Mouse (Mus musculus): Measurements from ENCODE around the gene Pcsk4. TPM values are rescaled to one million over a fixed set of nuclear protein-coding genes. Genes with fewer than 3 reads are reported as not detected.

Pcsk4 gene
- total RNA-seq, 2 experiments from 2014 or later = 2.2 to 2.9 TPM

DNA sequence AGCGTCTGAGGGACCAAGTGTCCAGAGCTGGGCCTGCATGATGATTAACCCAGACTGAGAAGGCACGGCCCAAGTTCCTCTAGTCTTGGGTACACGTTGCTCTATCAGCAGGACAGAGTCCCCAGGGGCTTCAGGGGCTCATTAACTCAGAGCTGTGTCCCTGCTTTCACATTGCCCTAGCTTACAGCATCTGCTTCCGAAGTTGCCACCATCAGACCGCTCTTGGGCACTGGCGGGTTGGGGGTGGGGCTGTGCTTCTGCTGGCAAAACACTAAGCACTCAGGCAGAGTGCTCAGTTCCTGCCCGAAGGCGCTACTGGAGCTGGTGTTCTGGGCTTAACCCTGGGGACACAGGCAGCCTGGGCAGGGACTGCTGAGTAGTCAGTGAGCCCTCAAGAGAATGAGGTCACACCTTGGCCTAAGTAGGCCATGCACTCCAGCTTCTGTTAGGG lies 47.4 kb downstream of the Pcsk4 start:
- intact Hi-C loops (cut with DNase I) = no loop called here
- peak in 1 of 2 experiments; percentile 37 for DNase-seq

DNA sequence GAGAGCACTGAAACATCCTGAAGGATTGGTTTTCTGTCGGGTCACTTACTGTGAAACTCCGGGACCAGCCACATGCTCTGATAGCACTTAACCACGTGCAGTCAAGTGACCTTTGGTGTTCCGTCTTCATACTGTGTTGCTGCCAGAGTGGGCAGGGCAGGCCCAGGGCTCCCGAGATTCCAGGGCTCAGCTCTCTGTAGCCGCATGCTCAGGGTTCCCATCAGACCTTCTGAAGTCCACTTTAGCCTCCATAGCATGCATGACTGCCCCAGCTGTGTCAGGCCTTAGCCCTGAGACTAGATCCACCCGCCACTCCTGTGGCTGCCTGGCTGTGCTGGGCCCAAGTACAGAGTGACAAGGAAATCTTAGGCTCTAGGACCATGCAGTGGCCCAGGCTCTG lies 48.0 kb downstream of the Pcsk4 start:
- intact Hi-C loops (cut with DNase I) = no loop called here
- no peak for DNase-seq

DNA sequence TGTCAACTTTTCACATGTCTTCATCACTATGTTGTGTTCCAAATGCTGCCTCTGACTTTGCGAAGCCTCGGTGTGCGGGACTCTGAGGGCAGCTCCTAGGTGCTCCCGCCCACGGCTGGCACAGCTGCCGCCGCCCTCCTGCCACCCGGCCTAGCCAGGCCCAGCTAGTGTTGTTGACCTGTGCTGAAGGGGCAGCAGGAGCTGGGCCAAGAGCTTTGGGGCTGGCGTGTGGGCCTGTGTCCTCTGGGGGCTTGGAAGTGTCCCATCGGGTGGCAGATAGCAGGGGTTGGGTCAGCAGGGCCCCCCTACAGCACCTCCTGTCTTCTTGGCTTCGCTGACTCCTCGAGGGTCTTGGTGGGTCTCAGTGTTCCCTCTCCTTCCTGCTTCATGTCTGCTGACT lies 50.0 kb downstream of the Pcsk4 start:
- no peak for DNase-seq
- intact Hi-C loops (cut with DNase I) = no loop called here

DNA sequence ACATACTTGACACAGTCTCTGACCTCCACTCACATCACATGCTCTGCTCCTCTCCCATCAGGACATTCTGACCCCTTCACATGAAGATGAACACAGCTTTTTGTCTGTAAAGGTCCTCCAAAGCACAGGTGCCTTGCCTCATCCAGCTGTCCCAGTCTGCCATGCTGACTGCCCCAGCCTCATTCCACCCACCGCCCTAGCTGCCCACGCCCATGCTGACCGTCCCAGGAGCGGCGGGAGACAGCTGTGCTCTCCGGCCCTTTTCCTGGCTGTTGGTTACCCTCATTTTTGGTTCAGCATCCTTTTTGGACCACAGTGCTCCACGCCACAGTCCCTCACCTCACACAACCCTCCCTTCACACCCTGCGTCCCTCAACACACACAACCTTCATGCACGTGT lies 50.9 kb downstream of the Pcsk4 start:
- intact Hi-C loops (cut with DNase I) = no loop called here
- DNase-seq = no peak

DNA sequence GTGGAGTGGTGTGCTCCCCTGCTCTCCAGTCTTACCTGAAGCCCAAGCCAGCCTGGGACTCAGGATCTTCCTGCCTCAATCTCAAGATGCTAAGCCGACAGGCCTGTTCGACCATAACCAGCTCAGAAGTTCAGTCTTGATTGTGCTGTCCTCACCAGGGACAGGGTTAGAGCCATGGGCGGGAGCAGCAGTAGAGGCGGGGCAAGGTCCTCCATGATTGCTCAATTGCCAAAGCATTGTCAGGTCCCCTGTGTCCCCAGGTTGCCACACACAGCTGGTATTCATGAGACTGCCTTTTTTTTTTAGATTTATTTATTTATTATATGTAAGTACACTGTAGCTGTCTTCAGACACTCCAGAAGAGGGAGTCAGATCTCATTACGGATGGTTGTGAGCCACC lies 53.1 kb downstream of the Pcsk4 start:
- DNase-seq = no peak
- intact Hi-C loops (cut with DNase I) = no loop called here

DNA sequence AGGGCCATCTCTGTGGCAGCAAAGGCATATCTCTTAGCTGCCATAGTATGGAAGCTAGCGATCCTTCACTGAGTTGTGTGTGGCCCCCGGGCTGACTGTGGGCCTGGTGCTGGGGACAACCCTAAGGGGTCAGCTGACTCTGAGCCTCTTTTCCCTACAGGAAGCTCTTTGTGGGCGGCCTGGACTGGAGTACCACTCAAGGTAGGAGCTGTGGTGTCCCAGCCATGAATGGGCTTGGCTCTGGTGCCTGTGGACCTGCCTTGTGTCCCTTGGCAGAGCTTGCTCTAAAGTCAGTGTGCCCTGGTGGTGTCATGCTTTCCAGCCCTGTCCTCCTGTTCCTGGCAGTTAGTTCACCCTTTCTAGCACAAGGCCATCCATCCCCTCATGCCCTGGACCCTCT lies 55.5 kb downstream of the Pcsk4 start:
- intact Hi-C loops (cut with DNase I) = no loop called here
- no peak for DNase-seq

DNA sequence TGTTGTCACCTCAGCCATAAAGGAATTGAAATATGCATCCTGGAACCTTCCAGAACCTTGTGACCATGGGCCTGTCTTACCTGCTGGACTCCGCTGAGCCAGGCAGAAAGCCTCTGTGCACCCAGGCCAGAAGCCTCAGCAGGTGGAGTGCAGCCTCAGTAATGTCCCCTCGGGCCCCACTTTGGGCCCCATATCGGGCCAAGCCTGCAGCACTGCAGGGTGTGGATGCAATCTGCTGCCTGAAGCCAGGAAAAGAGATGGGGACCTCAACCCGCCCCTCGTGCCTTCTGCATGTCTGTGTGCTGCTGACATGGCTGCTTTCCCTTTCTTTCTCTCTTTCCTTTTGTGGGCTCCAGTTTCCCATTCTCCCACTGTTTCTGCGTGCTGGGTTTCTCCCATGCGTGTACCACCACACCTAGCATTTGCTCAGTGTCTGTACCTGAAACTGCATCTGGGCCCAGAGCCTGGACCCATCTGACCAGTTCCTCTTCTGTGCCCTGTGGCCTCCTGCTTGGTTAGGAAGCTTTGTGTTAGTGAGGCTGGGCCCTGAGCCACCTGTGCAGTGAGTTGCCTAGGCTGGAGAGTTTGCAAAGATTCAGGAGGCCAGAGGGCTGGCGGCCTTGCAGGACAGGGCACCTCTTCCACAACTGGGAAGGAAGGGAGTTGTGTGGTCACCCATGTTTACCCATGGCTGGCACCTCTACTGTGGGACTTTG lies 57.3 kb downstream of the Pcsk4 start:
- intact Hi-C loops (cut with DNase I) = no loop called here
- no peak for DNase-seq

Small RNA genes within 50 kb of the gene (microRNA-seq; reads per million reads assigned to microRNA genes)
- 0 to 0.72 reads per million in 2 experiments for gene Mir6911 (ENCODE audit: borderline number of aligned reads in 2 of 2)

Other genes starting within 250 kb of the Pcsk4 start
- gene Sbno2, start 223.9 kb downstream of the Pcsk4 start, total RNA-seq (2021) = 10 to 100 TPM; 11.2 to 12.2 TPM
- gene Stk11, start 213.7 kb downstream of the Pcsk4 start, total RNA-seq (2021) = 100 to 1,000 TPM; 137 to 165 TPM
- 1,000 to 10,000 TPM; 1,105 to 1,168 TPM for gene Atp5d, start 190.9 kb downstream of the Pcsk4 start, total RNA-seq (2021)
- gene Cbarp, start 188.7 kb downstream of the Pcsk4 start, total RNA-seq (2021) = 1 to 10 TPM; 2.0 to 4.7 TPM
- 100 to 1,000 TPM in 1 of 2 experiments, 10 to 100 TPM in 1; 99.9 to 117 TPM for gene Midn, start 181.2 kb downstream of the Pcsk4 start, total RNA-seq (2021)
- 10 to 100 TPM; 48.2 to 67.0 TPM for gene Cirbp, start 163.5 kb downstream of the Pcsk4 start, total RNA-seq (2021)
- gene 1600002K03Rik, start 156.6 kb downstream of the Pcsk4 start, total RNA-seq (2021) = 1 to 10 TPM; 4.4 to 4.6 TPM
- 1 to 10 TPM in 1 of 2 experiments, under 1 TPM in 1; 0.75 to 1.1 TPM for gene Efna2, start 150.0 kb downstream of the Pcsk4 start, total RNA-seq (2021)
- gene Mum1, start 103.1 kb downstream of the Pcsk4 start, total RNA-seq (2021) = 10 to 100 TPM; 13.1 to 15.3 TPM
- 100 to 1,000 TPM; 962 to 997 TPM for gene Ndufs7, start 80.4 kb downstream of the Pcsk4 start, total RNA-seq (2021)
- 10 to 100 TPM in 1 of 2 experiments, 1 to 10 TPM in 1; 8.9 to 12.0 TPM for gene Gamt, start 68.5 kb downstream of the Pcsk4 start, total RNA-seq (2021)
- gene Dazap1, start 68.0 kb downstream of the Pcsk4 start, total RNA-seq (2021) = 10 to 100 TPM; 57.7 to 58.5 TPM
- 100 to 1,000 TPM; 748 to 777 TPM for gene Rps15, start 37.0 kb downstream of the Pcsk4 start, total RNA-seq (2021)
- 1 to 10 TPM; 2.1 to 3.7 TPM for gene Apc2, start 33.5 kb downstream of the Pcsk4 start, total RNA-seq (2021)
- 10 to 100 TPM; 13.8 to 15.1 TPM for gene 2310011J03Rik, start 9.0 kb downstream of the Pcsk4 start, total RNA-seq (2021)
- 1 to 10 TPM; 2.7 TPM for gene Reep6, start 455 bp upstream of the Pcsk4 start, total RNA-seq (2021)
- gene Adamtsl5, start 18.9 kb upstream of the Pcsk4 start, total RNA-seq (2021) = 10 to 100 TPM; 75.9 to 83.8 TPM
- gene Plk5, start 27.0 kb upstream of the Pcsk4 start, total RNA-seq (2021) = under 1 TPM; 0.49 to 0.64 TPM
- gene Mex3d, start 58.2 kb upstream of the Pcsk4 start, total RNA-seq (2021) = 1 to 10 TPM; 8.1 to 8.6 TPM
- gene Mbd3, start 70.1 kb upstream of the Pcsk4 start, total RNA-seq (2021) = 10 to 100 TPM; 82.1 to 82.2 TPM
- gene Uqcr11, start 77.3 kb upstream of the Pcsk4 start, total RNA-seq (2021) = 1,000 to 10,000 TPM; 1,920 to 2,020 TPM
- gene Tcf3, start 104.1 kb upstream of the Pcsk4 start, total RNA-seq (2021) = 10 to 100 TPM; 17.9 to 20.9 TPM
- gene Onecut3, start 165.3 kb upstream of the Pcsk4 start, total RNA-seq (2021) = not detected
- gene Atp8b3, start 209.6 kb upstream of the Pcsk4 start, total RNA-seq (2021) = not detected
- gene Rexo1, start 232.1 kb upstream of the Pcsk4 start, total RNA-seq (2021) = 10 to 100 TPM; 12.3 to 13.7 TPM
- 1 to 10 TPM; 3.6 to 4.5 TPM for gene Klf16, start 247.8 kb upstream of the Pcsk4 start, total RNA-seq (2021)